Mouse (Mus musculus): ENCODE measurements at regions not wholly inside any gene's neighbourhood (a gene's known extent, or its start where the extent isn't known, plus 50 kb on each side); places are given as distances from the start of the nearest gene placed in this dataset.

DNA sequence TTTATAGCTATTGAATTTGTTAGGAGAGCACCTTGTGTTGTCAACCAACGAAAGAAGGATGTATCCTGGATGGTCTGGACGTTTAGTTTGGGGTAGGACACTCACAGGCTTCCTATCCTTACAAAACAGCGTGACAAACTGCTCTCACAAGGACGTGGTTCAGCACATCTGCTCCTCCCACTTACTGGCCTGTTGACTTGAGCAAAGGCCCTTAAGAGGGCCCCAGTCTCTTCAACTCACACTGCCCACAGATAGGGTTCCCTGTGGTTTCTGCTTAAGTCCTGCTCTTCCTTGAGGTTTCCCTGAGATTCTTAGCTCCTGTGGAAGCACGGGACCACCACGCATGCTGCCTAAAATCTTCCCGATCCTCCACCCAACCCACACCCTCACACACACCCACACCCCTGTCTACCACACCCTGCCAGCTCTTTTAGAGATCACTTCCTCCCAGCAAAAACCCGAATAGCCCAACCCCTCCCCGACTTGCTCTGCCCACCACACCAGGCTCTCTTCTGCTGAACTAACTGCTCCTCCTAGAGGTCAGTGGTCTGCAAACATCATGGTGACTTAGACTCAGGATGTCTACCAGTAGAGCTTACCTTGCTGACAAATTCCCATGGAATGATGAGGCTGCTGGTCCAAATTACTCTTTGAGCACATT, 95.7 kb upstream of the Hnrnpa3 start:
- no peak for DNase-seq (ENCODE audit: inconsistent ontology term)

DNA sequence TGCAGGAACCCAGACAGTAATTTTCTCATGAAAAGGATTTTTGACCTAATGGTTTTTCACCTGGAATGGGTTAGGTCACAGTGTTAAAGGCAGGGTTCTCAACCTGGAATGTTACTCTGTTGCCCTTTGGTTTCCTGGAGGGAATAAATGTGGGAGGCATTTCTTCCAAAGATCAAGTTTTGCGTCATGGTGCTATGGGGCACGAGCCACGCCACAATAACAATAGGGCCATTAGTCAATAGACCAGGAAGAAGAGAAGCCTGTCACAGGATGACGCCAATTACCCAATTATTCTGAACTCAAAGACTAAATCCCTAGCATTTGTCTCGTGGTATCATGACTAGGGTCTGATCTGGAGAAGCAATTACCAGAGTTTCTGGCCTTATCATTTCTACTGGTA, 94.3 kb upstream of the Hnrnpa3 start:
- DNase-seq (ENCODE audit: inconsistent ontology term) = no peak

DNA sequence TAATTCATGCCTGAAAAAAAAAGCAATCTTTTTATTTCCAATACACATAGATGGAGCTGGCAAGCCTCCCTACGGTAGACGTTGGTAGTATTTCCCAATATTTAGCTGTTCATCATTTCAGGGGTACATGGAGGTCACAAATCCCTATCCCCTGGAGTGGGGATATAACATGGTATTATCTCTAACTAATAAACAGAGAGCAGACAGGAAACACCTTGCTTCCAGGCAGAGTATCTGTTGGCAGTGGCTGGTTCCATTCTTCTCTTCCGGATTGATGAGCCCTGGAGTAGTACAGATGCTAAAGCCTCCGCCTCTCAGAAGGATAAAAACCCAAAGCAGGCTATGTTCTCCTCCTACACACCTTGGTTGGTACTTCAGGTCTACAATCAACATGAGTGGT, 91.9 kb upstream of the Hnrnpa3 start:
- no peak for DNase-seq (ENCODE audit: inconsistent ontology term)

DNA sequence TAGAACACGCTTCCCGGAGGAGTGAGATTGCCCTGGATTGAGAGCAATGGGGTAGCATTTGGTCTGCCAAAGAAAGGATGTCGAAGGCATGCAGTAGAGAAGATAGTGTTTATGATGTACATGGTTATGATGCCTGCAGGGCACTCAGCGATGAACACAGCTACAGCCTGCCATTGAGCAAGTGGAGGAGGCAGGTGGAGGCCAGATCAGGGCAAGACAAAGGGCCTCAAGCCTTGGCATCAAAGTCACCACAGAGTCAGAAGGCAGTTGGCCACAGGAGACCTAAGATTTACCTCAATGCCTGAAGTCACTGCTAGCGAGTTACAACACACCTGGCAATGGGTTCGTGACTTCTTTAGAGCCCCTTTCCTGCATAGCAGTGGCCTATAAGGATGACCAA, 89.3 kb upstream of the Hnrnpa3 start:
- DNase-seq (ENCODE audit: inconsistent ontology term) = no peak

DNA sequence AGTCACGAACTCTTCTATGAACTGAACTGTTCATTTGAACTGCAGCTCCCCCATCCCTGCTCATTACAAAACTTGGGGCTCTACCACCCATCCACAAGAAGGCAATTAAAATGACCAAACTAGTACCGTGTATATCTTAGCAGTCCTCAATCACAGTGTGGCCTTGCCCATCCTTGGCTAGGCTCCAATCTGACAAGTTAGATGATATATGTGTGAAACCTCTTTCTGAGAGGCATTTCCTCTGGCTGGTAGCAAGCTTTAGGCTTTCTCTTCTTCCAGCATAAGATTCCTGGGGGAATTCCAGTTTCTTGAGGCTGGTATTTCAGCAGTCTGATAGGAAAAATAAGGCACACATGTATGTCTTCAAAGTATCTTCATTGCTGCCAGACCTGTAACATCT, 88.8 kb upstream of the Hnrnpa3 start:
- DNase-seq (ENCODE audit: inconsistent ontology term) = no peak

DNA sequence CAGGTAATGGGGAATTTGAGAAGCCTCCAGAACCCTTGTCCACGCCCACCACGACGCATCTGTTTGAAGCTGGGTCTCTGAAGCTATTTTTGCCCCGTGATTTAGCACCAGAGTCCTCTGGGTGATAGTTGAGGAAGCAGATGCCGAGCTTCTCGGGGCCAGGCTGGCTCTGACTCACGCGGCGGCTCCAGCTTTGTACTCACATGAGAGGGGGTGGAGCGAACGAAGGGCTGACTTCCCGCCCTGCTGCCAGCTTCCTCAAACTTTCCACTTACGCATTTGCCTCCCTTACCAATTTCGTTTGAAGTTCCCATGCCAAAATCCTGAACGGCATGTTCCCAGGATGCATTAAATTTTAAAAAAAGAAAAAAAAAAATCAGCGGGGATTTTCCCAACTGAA, 74.1 kb upstream of the Hnrnpa3 start:
- peak; percentile 69 for DNase-seq (ENCODE audit: inconsistent ontology term)

DNA sequence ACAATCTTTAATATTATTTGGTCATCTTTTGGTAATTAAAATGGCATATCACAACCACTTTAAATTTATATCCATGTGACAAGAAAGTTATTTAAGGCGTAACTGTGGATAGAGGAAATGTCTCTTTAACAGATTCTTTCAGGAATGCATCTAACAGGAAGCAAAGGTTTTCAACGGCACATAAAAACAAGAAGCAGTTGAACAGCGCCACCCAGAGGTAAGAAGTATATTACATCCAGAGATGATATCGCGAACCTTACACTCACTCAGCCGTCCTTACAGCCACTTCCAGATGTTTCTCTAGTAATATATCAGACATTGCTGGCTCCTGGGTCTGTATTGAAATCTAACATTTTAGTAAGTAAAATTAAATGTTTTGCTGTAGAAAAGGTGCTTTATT, 70.5 kb upstream of the Hnrnpa3 start:
- DNase-seq (ENCODE audit: inconsistent ontology term) = no peak

DNA sequence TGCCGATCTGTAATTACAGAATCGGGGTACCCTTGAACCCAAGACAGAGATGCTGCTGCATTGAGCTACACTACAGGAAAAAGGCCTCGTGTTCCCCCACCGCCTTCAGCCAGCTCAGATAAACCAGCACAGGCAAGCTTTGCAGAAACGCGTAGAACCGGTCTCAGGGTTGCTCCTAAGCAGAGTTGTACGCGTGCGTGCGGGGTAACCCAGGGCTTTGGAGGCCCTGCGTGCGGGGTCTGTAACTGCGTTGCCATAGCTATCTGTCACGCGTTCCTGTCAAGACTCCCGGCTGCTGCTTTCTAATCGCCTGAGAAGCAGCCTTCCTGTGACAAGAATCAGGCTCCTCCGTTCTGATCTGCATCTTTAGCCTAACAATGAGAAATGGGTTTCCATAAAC, 69.6 kb upstream of the Hnrnpa3 start:
- DNase-seq (ENCODE audit: inconsistent ontology term) = no peak

DNA sequence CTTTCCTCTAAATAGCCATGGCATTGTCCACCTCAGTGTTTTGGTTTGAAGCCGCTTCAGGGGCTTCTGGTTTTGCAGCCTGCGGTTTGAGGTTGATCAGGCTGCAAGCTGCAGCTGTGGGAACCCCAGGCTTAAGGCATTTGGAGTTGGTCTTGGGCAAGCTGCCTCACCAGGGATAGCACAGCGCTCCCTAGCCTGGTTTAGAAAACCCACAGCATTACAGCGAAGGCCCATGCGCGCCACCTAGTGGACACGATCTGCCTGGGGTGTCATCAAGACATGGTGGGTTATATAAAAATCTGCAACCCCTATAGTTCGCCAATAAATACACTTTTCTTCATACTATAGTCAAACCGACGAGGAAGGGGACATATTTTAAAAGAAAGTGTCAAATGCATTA, 68.9 kb upstream of the Hnrnpa3 start:
- peak; percentile 78 for DNase-seq (ENCODE audit: inconsistent ontology term)

DNA sequence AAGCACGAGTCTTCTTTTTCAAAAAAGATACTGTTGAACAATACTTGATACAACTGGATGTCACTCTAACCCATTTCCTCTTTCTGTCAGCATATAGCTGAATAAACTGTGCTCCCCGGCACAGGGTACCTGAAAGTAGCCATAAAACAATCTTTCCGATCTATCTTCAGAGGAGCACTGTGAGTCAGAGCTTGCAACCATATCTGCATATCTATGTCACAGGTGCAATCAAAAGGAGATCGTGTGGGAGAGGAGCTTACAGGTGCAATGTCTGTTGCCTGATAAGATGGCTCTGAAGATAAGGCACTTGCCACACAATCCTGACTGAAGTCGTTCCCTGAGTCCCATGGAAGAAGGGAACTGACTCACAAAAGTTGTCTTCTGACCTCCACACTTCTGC, 58.5 kb upstream of the Hnrnpa3 start:
- DNase-seq (ENCODE audit: inconsistent ontology term) = no peak

DNA sequence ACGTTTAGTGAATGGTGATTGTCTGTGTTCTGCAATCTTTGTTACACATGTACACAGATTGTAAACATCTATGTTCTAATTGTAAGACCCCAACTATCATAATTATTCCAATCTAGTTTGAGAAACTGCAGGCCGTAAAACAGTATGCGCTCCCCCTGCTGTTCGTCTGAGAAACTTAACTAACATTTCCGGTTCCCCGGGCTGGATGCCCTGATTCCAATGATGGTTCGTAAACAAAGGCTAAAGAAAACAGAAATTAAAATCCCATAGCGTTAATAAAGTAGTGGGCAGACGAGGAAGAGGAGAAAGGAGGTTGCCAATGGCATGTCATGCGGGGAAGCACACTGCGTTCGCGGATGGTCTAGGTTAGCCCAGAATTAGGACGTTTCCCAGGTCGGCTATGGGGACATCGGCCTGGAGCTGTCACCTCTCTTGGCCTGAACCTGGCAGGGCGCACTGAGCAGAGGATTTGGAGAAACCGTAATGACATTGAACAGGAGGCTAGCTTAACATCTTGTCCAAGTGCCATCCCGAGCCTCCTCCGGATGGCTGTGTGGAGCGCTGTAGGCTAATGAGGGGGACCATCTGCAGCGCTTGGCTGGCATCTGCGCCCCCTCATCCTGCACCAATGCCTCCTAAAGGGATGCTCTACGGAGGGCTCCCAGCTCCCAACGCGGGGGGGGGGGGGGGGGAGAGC, 55.7 kb upstream of the Hnrnpa3 start:
- DNase-seq (ENCODE audit: inconsistent ontology term) = no peak

DNA sequence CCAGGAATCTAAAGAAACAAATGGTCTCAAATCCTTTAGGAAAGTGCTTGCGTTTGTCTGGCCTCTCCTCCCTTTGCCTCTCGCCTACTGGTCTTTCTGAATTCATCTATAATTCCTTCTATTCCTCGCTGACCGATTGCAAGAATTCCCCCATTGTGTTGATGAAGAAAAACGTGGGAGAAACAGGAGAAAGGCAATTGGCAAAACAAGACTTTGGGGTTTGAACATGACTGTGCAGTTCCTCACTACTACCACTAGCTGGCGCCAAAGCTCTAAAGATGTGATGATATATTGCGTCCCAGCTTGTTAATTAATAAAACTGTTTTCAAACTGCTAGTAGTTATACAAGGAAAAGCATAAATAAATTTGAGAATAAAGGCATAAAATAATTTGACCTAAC, 53.4 kb upstream of the Hnrnpa3 start:
- peak; percentile 70 for DNase-seq (ENCODE audit: inconsistent ontology term)

DNA sequence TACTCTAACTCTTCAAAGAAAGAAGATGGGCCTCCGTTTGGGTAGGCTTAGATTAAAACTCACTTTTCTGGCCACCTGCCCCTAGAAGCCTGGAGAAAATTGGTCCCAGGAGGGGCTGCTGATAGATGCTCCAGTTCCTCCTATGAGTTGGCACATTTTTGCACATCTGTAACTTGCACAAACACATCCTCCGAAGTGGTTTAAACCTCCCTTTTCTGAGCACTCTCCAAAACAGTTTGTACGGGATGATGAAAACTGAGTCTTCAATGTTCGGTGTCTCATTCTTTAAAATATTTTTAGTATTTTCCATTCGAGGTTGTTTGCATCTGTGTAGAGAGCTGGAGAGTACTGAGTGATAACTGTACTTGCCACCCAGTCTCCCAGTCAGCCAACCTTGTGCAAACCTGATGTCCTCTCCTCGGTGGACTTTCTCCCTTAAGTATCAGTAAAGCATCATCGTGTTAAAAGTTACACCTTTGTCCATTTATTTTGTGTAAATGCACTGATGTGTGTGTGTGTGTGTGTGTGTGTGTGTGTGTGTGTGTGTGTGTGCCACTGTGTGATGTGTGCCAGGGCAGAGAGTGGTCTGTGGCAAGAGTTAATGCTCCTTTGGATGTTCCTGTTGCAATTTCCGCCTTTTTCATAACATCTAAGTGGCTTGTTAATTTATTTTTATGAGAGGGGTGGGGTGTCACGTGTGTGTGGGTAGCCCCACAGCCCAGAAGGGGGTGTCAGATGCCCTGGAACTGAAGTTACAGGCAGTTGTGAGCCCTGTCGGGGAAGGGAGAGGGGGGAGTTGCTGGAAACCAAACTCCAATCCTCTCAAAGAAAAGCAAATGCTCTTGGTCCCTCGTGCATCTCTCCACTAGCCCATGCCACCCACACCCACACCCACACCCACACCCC, 51.8 kb upstream of the Hnrnpa3 start:
- no peak for DNase-seq (ENCODE audit: inconsistent ontology term)

DNA sequence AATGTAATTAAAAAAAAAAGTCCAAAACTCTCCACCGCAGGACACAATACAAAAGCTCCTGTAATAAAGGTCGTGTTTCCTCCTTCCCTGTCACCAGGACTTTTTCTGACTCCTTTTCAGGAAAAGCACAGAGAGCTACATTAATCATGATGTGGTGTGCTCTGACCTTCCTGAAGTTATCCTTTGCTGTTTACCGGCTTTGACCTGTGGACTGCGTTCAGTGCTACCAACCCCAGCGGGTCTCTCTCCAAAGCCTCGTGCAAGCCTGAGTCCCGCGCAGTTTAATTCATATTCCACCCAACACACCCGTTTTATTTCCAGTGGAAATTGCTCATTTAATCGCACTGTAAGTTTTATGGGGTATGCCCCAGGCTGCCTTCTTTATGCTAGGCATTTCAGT, 51.1 kb upstream of the Hnrnpa3 start:
- DNase-seq (ENCODE audit: inconsistent ontology term) = no peak

DNA sequence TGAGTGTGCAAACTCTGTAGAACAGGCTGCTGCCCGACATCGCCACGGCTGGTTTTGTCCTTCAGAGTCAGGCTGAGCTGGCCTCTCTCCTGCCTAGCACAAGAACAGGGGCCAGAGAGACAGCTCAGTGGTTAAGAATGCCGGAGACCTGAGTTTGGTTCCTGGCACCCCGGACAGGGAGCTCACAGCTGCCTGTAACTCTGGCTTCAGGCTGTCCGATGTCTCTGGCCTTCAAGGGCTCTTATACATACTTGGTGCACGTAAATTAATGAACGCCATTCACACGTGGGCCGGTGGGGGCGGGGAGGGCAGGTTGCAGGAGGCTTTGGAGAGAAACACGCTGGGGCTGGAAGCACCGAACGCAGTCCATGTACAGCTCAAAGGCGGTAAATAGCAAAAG, 50.6 kb upstream of the Hnrnpa3 start:
- no peak for DNase-seq (ENCODE audit: inconsistent ontology term)

DNA sequence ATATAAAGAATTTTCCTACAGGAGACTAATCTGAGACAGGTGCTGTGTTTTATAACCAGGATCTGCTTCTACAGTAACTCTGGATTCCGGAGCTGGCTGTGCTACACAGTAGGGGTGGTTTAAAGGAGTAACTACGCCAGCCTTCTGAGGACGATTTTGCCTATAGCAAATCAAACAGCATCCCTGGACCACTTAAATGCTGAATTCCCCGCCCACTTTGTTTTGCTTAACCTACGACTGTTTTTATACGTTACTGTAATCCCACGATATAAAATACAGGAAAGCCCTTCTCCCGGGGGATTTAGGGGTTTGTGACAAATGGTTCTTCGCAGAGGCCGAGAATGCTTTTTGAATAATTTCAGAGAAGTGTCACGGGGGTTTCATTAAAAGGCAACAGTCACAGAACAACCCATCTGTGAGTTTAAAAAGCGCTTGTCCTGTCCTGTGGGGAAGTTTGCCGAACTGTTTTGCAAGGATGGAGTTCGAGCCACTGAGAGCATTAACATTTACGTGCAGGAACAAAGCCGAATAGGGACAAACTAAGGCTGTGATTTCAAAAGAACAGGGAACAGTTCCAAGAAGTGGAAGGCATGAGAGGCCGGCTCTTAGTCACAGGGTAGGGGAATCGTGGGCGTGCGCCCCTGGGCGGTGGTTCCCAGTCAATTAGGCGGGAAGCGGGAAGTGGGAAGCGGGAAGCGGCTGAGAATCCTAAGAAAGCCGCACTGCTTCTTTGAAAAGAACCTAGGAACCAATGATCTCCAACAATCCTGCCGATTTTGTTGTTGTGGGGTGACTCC, 49.7 kb upstream of the Hnrnpa3 start:
- DNase-seq (ENCODE audit: inconsistent ontology term) = peak; percentile 82

All from Muller cell, postnatal 12 days (primary cell).